Mouse (Mus musculus) right cerebral cortex, postnatal 14 days (tissue): ENCODE results near the gene Fam83c.
A peak's percentile ranks its signal among the peaks of the same experiment; 100 is the strongest.
"Not testable (repeated sequence)": the region's sequence is repeated elsewhere in the genome, so short reads cannot be mapped to it uniquely, and the experiment has no call there.

ENCODE experiments used
- DNase-seq: peaks from one replicate; pipeline ENCODE4 v3.0.0; 2022

The Fam83c gene

GRCm38 (mm10) chr2:155834732-155835131 lies at the start of gene Fam83c:
Gene Fam83c (minus strand): TSS chr2:155834854.
- no peak for DNase-seq

GRCm38 (mm10) chr2:155882087-155882486 lies 47.4 kb upstream of the Fam83c start:
- no peak for DNase-seq

GRCm38 (mm10) chr2:155878964-155879876 lies 44.6 kb upstream of the Fam83c start:
- no peak for DNase-seq

- DNase-seq = no peak
These were observed 39.0 kb upstream of the Fam83c start for GRCm38 (mm10) chr2:155873636-155874035.

DNA sequence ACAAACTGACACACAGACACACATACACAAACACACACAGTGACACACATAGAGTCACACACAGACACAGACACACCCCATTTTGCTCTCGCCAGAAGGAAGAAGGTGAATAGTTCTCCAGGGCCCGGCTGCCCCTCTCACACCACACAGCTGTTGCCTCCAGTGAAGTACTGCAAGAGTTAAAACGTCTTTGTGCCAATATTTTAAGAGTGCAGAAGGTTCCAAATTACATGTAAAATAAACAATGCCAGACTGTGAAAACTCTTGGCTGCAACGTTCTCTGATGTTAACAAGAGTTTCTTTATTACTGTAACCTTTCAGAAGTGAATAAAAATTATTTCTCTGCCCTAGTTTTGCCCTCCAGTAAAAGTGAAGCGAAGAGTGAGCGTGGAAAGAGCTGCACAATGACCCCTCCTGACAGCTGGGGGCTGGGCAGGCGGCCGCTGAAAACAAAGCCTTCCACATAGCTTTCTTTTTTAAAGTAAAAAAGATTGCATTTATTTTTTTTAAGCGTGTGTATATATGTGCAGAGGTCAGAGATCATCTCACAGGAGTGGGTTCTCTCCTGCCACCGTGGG lies 38.4 kb upstream of the Fam83c start:
- no peak for DNase-seq

GRCm38 (mm10) chr2:155872486-155872885 lies 37.8 kb upstream of the Fam83c start:
- no peak for DNase-seq

DNA sequence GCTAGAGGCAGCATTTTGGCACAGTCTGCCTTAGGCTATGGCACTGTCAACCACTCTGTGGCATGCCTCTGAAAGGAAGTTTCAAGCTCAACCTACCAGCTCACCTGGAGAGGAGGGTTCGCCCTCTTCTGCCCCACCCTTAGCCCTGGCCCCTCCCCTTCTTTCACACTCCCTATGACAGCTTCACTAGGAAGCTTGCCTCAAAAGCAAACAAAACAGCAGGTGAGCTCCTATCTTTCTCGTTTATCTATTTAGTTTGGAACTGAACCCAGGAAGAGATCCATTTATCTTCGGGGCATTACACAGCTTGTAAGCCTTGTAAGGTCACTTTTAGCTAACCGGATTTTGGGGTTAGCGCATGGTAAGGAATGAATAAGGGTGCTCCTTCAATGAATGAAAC lies 35.1 kb upstream of the Fam83c start:
- no peak for DNase-seq

- no peak for DNase-seq
These were observed 33.7 kb upstream of the Fam83c start for GRCm38 (mm10) chr2:155868320-155868719.

- DNase-seq = no peak
These were observed 28.7 kb upstream of the Fam83c start for GRCm38 (mm10) chr2:155863301-155863867.

DNA sequence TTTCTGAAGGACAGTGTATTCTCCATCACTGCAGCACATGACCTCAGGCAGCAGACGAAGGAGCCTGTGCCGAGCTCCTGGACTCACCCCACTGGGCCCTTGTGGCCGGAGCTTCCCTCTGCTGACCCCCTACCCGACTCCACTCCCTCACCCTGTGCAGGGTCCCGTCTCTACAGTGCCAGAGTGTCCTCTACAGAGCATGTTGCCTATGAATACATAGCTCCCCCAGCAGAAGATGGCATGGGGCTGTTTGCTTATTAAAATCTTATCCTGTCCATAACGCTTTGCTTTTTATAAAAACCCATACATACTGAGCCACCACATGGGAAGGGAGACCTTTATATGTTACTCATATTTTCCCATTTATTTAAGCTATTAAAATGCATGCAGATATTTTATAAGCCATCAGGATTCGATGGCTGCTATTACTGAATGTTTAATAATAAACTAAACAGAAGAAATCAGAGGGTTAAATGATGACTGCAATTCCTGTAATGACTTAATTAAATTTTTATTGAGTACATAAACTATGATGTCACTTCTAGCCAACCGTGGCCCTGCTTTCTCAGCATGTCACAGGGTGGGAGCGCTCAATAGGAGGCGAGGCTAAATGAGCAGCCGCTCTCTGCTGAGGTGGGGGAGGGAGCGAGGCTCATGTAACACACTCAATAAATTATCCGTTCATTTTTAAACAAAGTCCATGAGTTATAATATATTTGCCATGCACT lies 28.1 kb upstream of the Fam83c start:
- DNase-seq = peak; percentile 20

DNA sequence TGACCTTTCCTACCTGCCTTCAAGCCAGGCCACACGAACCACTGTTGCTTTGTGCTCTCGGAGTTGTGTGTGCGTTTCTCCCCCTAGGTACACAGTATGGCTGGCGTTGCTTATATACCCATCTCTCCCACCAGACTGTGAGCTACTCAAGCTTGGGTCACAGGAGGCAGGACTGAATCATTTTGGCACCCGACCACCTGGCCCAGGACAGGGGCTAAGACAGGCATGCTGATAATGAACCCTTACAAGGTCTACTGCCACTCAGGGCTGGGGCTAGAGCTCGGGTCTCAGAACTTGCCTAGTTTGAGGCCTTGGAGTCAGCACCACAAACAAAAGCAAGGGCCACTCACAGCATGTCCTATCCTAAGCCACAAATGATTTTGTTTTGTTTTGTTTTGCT lies 26.9 kb upstream of the Fam83c start:
- DNase-seq = no peak

DNA sequence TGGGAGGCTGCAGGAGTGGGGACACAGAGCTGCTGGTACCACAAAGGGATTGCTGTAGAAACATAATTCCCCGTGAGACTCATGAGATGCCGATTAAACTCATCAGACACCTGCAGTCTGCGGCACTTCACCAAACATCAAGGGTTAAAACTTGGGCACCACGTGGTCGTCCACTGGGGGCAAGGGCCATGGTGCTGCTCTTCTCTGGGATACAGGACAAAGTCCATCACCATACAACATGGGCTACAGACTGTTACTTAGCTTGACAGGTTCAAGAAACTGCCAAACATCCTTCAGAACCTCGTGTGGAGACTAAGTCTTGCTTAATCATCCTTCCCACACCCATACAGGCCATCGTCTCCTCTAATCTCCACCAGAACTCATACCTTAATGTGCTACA lies 25.4 kb upstream of the Fam83c start:
- DNase-seq = no peak

- no peak for DNase-seq
These were observed 17.9 kb upstream of the Fam83c start for GRCm38 (mm10) chr2:155852536-155852935.

GRCm38 (mm10) chr2:155850120-155850519 lies 15.5 kb upstream of the Fam83c start:
- no peak for DNase-seq

DNA sequence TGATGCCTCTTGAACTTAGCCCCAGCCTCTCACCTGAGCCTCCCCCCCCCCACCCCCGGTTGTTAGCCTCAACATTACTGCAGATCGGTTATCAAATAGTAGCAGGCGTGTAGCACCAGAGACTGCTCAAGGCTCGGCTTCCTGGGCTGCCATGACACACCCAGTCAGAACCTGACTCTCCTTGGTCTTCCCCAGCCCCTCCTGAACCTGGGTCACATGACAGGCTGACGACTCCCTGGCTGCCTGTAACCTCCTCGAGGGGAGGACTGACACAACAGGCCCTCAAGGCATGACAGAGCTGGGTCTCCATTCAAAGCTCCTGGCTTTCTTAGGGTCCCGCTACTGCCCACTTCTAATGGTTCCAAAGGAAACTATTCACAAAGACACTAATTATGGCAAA lies 14.8 kb upstream of the Fam83c start:
- DNase-seq = no peak

- peak; percentile 83 for DNase-seq
These were observed 13.6 kb upstream of the Fam83c start for GRCm38 (mm10) chr2:155848291-155848690.

DNA sequence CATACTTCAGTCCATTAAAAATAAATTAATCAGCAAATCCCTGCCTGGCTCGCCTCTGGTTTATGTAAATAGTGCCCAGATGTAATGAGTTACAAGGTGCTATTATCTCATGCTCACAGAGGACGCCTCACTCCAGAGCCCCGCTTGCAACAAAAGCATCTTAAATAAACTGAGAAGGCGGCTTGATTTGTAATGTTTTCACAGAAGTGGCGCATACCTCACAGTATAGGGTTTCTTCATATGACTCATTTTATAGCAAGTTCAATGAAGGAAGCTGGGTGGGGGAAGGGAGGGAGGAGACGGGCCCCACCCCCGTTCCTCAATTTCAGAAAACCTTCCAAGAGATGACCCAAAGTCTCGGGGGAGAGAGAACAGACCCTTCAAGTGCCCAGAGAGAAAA lies 12.3 kb upstream of the Fam83c start:
- DNase-seq = no peak

GRCm38 (mm10) chr2:155838961-155839360 lies 4.3 kb upstream of the Fam83c start:
- DNase-seq = no peak

DNA sequence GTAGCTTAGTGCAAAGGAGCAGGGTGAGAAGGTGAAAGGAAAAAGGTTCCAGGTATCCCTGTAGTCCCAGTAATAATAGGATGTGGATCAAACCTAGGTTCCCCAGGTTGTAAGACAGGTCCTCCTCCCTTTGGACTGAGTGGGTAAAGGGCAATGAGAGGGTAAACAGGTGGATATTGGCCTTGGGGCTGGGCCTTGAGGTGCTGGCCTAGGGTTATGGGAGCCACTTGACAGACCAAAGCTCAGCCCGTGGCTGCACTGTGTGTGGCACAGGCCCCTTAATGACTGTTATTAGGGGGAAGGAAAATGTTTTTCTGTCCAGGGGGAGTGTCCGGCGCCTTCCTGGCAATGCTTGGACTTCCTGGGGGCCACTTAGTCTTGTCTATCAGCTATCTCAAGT lies 3.3 kb upstream of the Fam83c start:
- DNase-seq = no peak

DNA sequence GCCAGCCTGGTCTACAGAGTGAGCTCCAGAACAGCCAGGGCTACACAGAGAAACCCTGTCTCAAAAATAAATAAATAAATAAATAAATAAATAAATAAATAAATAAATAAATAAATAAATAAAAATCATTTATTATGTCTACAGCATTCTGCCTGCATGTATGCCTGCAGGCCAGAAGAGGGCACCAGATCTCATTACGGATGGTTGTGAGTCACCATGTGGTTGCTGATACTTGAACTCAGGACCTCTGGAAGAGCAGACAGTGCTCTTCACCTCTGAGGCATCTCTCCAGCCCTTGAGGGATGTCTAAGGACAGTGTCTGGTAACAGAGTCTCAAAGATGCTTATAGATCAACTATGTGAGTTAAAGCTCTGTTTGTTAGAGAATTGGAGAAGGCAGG lies 2.6 kb downstream of the Fam83c start:
- not testable (repeated sequence) for DNase-seq

DNA sequence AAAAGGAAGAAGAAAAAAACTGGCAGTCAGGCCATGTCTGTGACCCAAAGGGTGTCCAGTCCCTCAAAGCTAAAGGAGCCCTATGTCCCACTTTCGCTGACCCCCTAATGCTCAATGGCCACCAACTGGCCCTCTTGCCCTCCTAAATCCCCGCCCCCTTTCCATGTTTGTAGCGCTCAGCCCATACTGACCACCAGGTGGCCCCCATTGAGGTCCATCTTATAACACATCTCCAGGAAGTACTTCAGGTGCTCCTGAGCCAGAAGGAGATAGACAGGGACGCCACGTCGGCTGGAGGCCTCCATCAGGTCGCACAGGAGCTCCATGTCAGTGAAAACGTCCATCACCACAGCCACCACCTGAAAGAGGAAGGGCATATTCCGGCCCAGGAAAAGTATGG lies 3.4 kb downstream of the Fam83c start:
- no peak for DNase-seq

GRCm38 (mm10) chr2:155830841-155831240 lies 3.8 kb downstream of the Fam83c start:
- DNase-seq = no peak

DNA sequence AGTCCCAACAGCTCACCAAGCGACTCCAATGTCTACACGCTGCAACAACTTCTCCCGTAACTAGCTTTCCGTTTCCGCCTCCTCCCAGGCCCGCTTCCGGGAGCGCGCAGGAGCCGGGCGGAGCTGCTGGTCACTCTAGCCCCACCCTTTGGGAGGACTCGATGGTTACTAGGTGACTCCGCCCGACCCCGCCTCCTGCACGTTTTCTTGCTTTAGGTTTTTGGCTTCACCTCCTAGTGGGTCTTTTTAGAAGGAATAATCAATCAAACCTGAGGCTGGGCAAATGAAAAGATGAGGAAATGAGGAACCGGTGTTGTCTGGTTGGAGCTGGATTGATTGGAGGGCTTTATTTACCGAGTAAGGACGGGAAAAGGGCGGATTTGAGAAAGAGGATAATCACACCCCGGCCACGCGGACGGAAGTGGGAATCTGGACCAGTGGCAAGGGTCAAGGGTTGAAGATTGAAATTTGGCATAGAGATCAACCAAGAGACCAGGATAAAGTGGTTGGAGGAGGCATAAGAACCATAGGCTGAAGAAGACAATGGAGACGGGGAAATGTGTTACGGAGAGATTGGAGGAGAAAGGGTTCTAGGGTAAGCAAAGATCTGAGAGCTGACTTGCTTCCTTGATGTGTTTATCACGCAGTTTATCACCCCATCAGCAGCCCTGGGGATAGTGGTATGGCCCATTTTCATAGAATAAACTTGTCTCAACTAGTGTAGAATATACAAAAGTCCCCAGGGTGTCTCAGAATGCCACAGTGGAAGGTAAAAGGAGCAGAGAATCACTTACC lies 7.8 kb downstream of the Fam83c start, which contains the start of gene Eif6:
Gene Eif6 (minus strand): TSS at position 296 of the 795 bp plus-strand sequence.
- peak; percentile 79 for DNase-seq
